Mouse (Mus musculus) macrophage (primary cell): Measurements from ENCODE around the gene Tgfbr3l. TPM values are rescaled to one million over a fixed set of nuclear protein-coding genes. Genes with fewer than 3 reads are reported as not detected.

Experiments used
- H3K27ac ChIP-seq: fragments of 350-480 bp; formaldehyde crosslinking; 2 replicates; pipeline ENCODE4 v1.9.0; 2021
- H3K36me3 ChIP-seq: fragments of 350-480 bp; formaldehyde crosslinking; 2 replicates; pipeline ENCODE4 v1.9.0; 2021; ENCODE audit errors: inconsistent target
- H3K4me3 ChIP-seq: fragments of 350-480 bp; formaldehyde crosslinking; 2 replicates; pipeline ENCODE4 v1.9.0; 2021; ENCODE audit errors: inconsistent target
- H3K79me2 ChIP-seq: fragments of 350-480 bp; formaldehyde crosslinking; 2 replicates; pipeline ENCODE4 v1.9.0; 2021; ENCODE audit errors: inconsistent target
- WGBS: methylation state at CpG from one replicate; pipeline ENCODE4 v1.1.7; 2026; ENCODE audit warnings: inconsistent platforms; ENCODE audit not compliant: missing documents; 5-methylcytosine and 5-hydroxymethylcytosine counted together
- polyA plus RNA-seq: library from polyadenylated mRNA; stranded (reverse); fragments of 250-400 nt; gene quantifications from 3 replicates; pipeline ENCODE4 v1.2.4, GENCODE M21; 2018; ENCODE audit warnings: inconsistent platforms
- total RNA-seq, 78 experiments: library from RNA; depleted of rRNA; stranded (reverse); fragments of 250-400 nt; gene quantifications; 1 replicate in 9 of 78; 2 replicates in 24 of 78; 3 replicates in 43 of 78; 4 replicates in 2 of 78; pipeline ENCODE4 v1.2.4; 2018; ENCODE audit warnings: inconsistent platforms in 56 of 78

Gene Tgfbr3l
- 10 to 100 TPM in 23 of 26 experiments, 1 to 10 TPM in 3; 7.1 to 36.8 (median 19.0) TPM for total RNA-seq (2018; cell fraction: chromatin; rRNA removed)
- 1 to 10 TPM in 5 of 26 experiments, under 1 TPM in 16, not detected in 5; 0.05 to 2.7 (median 0.40) TPM for total RNA-seq (2018; cell fraction: cytosol; rRNA removed)
- total RNA-seq (2018; cell fraction: nucleus; rRNA removed), result 10 to 100 TPM in 18 of 26 experiments, 1 to 10 TPM in 8; 5.1 to 24.4 (median 12.6) TPM
- 0.36 to 1.4 TPM (median 0.42 TPM) in 3 replicates for polyA plus RNA-seq

GRCm38 (mm10) chr8:4247951-4248540 lies at the start of gene Tgfbr3l:
Gene Tgfbr3l (plus strand): TSS chr8:4248214.
- 97% methylated on average over 15 of the region's 15 CpGs for WGBS
- peaks cover 45% of the 10 kb centered on the region for H3K36me3 ChIP-seq
- H3K27ac ChIP-seq, result no peak within 1 kb of the TSS

GRCm38 (mm10) chr8:4201321-4201720 lies 46.7 kb upstream of the Tgfbr3l start:
- no peaks in the 10 kb centered on the region for H3K79me2 ChIP-seq
- no peak overlapping the region for H3K27ac ChIP-seq
- no peaks in the 10 kb centered on the region for H3K36me3 ChIP-seq
- no peak overlapping the region for H3K4me3 ChIP-seq
- 30% methylated on average over 2 of the region's 2 CpGs for WGBS

More at GRCm38 (mm10) chr8:4247951-4248540, at the start of gene Tgfbr3l:
- no peak within 1 kb of the TSS for H3K4me3 ChIP-seq
- no peaks in the 10 kb centered on the region; the same call in 1 of the 2 replicates for H3K79me2 ChIP-seq

- Histone ChIP-seq H3K4me3 (no peak overlapping the region), H3K27ac (no peak overlapping the region), H3K36me3 (no peaks in the 10 kb centered on the region), H3K79me2 (no peaks in the 10 kb centered on the region)
- 85% methylated on average over 38 of the region's 38 CpGs for WGBS
Measured at GRCm38 (mm10) chr8:4205246-4206123, 42.5 kb upstream of the Tgfbr3l start.

GRCm38 (mm10) chr8:4206182-4207015 lies 41.6 kb upstream of the Tgfbr3l start:
- no peaks in the 10 kb centered on the region for H3K79me2 ChIP-seq
- 86% methylated on average over 44 of the region's 44 CpGs for WGBS
- no peak overlapping the region for H3K4me3 ChIP-seq
- no peak overlapping the region for H3K27ac ChIP-seq
- H3K36me3 ChIP-seq, result no peaks in the 10 kb centered on the region

- Histone ChIP-seq H3K79me2 (no peaks in the 10 kb centered on the region), H3K36me3 (no peaks in the 10 kb centered on the region), H3K27ac (no peak overlapping the region), H3K4me3 (no peak overlapping the region)
- 100% methylated on average over 2 of the region's 2 CpGs for WGBS
Measured at GRCm38 (mm10) chr8:4207016-4207350, 41.0 kb upstream of the Tgfbr3l start.

- no peak overlapping the region for H3K27ac ChIP-seq
- no peaks in the 10 kb centered on the region for H3K36me3 ChIP-seq
- no peaks in the 10 kb centered on the region for H3K79me2 ChIP-seq
- H3K4me3 ChIP-seq, result no peak overlapping the region
- 78% methylated on average over 6 of the region's 6 CpGs for WGBS
Measured at GRCm38 (mm10) chr8:4211097-4211496, 36.9 kb upstream of the Tgfbr3l start.

- H3K4me3 ChIP-seq, result peak overlapping the region; percentile 26; the same call in 1 of the 2 replicates
- WGBS, result 3% methylated on average over 21 of the region's 25 CpGs
Measured at GRCm38 (mm10) chr8:4212809-4213209, 35.2 kb upstream of the Tgfbr3l start.

GRCm38 (mm10) chr8:4213210-4214005 lies 34.6 kb upstream of the Tgfbr3l start:
- no peaks in the 10 kb centered on the region for H3K36me3 ChIP-seq
- 2% methylated on average over 18 of the region's 18 CpGs for WGBS
- H3K27ac ChIP-seq, result no peak overlapping the region
- peak overlapping the region; percentile 26 for H3K4me3 ChIP-seq
- H3K79me2 ChIP-seq, result no peaks in the 10 kb centered on the region

More at GRCm38 (mm10) chr8:4212809-4213209, 35.2 kb upstream of the Tgfbr3l start:
- Histone ChIP-seq H3K79me2 (no peaks in the 10 kb centered on the region), H3K36me3 (no peaks in the 10 kb centered on the region), H3K27ac (no peak overlapping the region)

- 4% methylated on average over 33 of the region's 33 CpGs for WGBS
- Histone ChIP-seq H3K36me3 (no peaks in the 10 kb centered on the region), H3K4me3 (peak overlapping the region; percentile 26), H3K79me2 (no peaks in the 10 kb centered on the region), H3K27ac (no peak overlapping the region)
Measured at GRCm38 (mm10) chr8:4214006-4214980, 33.7 kb upstream of the Tgfbr3l start.

GRCm38 (mm10) chr8:4216296-4216695 lies 31.7 kb upstream of the Tgfbr3l start:
- no peak overlapping the region for H3K27ac ChIP-seq
- no peaks in the 10 kb centered on the region for H3K36me3 ChIP-seq
- 37% methylated on average over 18 of the region's 18 CpGs for WGBS
- H3K4me3 ChIP-seq, result no peak overlapping the region
- H3K79me2 ChIP-seq, result no peaks in the 10 kb centered on the region

GRCm38 (mm10) chr8:4216791-4217621 lies 31.0 kb upstream of the Tgfbr3l start, which contains the start of gene Prr36:
Gene Prr36 (minus strand): TSS chr8:4217459.
- H3K79me2 ChIP-seq, result no peaks in the 10 kb centered on the region
- H3K4me3 ChIP-seq, result no peak within 1 kb of the TSS
- WGBS, result 8% methylated on average over 44 of the region's 44 CpGs
- no peaks in the 10 kb centered on the region for H3K36me3 ChIP-seq
- H3K27ac ChIP-seq, result no peak within 1 kb of the TSS

GRCm38 (mm10) chr8:4219617-4220016 lies 28.4 kb upstream of the Tgfbr3l start:
- Histone ChIP-seq H3K36me3 (no peaks in the 10 kb centered on the region), H3K4me3 (no peak overlapping the region), H3K79me2 (no peaks in the 10 kb centered on the region), H3K27ac (no peak overlapping the region)
- 89% methylated on average over 3 of the region's 3 CpGs for WGBS
